Mouse (Mus musculus) testis, adult 2 months (tissue): ENCODE data around the gene Tpk1. TPM values are rescaled to one million over a fixed set of nuclear protein-coding genes. Genes with fewer than 3 reads are reported as not detected.

ENCODE experiments used
- H3K27ac ChIP-seq: fragments of 200-500 bp; 2 replicates; pipeline ENCODE4 v1.5.1; 2012; ENCODE audit warnings: low read depth, low read length; ENCODE audit not compliant: control insufficient read depth, insufficient read depth
- H3K27me3 ChIP-seq: fragments of 200-500 bp; 2 replicates; pipeline ENCODE4 v1.6.1; 2012; ENCODE audit warnings: mild to moderate bottlenecking, low read length, moderate library complexity; ENCODE audit not compliant: control insufficient read depth, insufficient read depth
- H3K36me3 ChIP-seq: fragments of 200-500 bp; 2 replicates; pipeline ENCODE4 v1.6.1; 2012; ENCODE audit warnings: mild to moderate bottlenecking, low read length; ENCODE audit not compliant: control insufficient read depth, insufficient read depth
- H3K4me1 ChIP-seq: fragments of 200-500 bp; 2 replicates; pipeline ENCODE4 v1.6.1; 2012; ENCODE audit warnings: low read length; ENCODE audit not compliant: control insufficient read depth, insufficient read depth
- H3K4me3 ChIP-seq: fragments of 200-500 bp; 2 replicates; pipeline ENCODE4 v1.5.1; 2012; ENCODE audit warnings: low read depth, mild to moderate bottlenecking, low read length, moderate library complexity, mixed read lengths; ENCODE audit not compliant: control insufficient read depth
- CTCF ChIP-seq: fragments of 200-500 bp; IDR thresholded peaks from 2 replicates; pipeline ENCODE4 v1.5.1; 2012; ENCODE audit warnings: low read depth, mild to moderate bottlenecking, inconsistent platforms, low read length, moderate library complexity; ENCODE audit not compliant: control insufficient read depth, insufficient read depth, insufficient replicate concordance
- POLR2A ChIP-seq: fragments of 200-500 bp; IDR thresholded peaks from 2 replicates; pipeline ENCODE4 v1.6.1; 2012; ENCODE audit warnings: low read depth, mild to moderate bottlenecking, inconsistent platforms, low read length, moderate library complexity; ENCODE audit not compliant: control insufficient read depth
- polyA plus RNA-seq: library from polyadenylated mRNA; depleted of rRNA; stranded (reverse); fragments of >200 nt; gene quantifications from 2 replicates; pipeline ENCODE4 v1.2.3, GENCODE M21; 2012; rRNA removed

The Tpk1 gene
- polyA plus RNA-seq: 1.7 and 2.3 TPM in 2 replicates

- Histone ChIP-seq H3K27ac (peak within 1 kb of the TSS; percentile 63), H3K4me3 (peak within 1 kb of the TSS; percentile 82), H3K36me3 (no peaks in the 10 kb centered on the region), H3K4me1 (peaks cover 5% of the 10 kb centered on the region; the same call in 1 of the 2 replicates), H3K27me3 (no peaks in the 10 kb centered on the region)
- TF ChIP-seq CTCF (no peak), POLR2A (peak; percentile 57)
Measured at GRCm38 (mm10) chr6:43665677-43666546, at the start of gene Tpk1. Gene Tpk1 (minus strand): TSS chr6:43666278.

DNA sequence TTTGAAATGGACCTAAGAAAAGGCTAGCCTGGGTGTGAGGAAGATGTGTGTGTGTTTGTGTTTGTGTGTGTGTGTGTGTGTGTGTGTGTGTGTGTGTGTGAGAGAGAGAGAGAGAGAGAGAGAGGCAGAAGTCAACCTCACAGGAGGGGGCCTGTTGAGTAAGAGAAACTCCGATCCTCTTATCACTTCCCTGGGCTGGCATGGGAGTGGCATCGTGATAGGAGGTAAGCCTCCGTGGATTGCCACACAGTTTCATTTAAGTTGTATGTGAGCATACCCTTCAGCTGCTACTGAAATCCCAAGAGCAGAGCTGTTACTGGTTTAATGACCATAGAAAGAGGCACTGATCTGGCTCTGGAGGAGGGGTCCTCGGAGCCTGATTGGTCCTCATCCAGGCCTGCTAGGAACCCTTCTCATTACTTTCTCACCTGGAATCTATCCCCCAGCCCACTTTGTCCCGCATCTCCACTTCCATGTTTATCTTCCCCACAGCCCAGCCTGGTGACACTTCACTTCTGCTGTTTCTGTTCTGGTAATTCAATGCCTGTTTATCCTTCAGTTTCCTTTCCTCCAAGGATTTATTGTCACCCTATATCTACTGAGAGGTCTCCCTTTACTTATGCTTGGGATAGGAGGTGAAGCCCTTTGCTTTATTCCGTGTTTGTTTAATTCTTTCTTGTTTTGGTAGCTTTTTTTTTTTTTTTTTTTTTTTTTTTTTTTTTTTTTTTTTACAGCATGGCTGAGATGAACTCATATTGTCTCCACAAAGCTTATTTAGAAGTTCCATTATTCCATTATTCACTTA lies 36.9 kb upstream of the Tpk1 start:
- H3K36me3 ChIP-seq: no peaks in the 10 kb centered on the region
- H3K4me1 ChIP-seq: no peaks in the 10 kb centered on the region
- no peak overlapping the region for H3K27ac ChIP-seq
- H3K27me3 ChIP-seq: no peaks in the 10 kb centered on the region
- no peak overlapping the region for H3K4me3 ChIP-seq
- TF ChIP-seq POLR2A (no peak), CTCF (no peak)

DNA sequence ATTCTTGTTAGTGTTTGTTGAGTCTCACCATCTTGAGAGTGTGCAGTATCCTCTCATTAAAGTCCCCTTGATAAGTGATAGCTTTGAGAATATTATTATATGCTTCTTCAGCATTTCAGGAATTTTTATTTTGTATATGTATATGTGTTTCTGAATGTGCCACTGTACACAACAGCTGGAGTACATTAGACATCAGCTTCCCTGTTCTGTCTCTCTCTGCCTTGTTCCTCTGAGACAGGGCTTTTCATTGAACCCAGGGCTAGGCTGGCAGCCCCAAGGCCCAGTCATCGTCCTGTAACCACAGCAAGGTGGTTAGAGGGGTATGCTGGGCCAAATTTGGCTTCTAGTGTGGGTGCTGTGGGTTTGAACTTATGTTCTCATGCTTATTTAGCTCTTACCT lies 25.8 kb upstream of the Tpk1 start:
- no peaks in the 10 kb centered on the region for H3K27me3 ChIP-seq
- H3K4me1 ChIP-seq: no peaks in the 10 kb centered on the region
- TF ChIP-seq CTCF: no peak
- TF ChIP-seq POLR2A: no peak
- no peak overlapping the region for H3K4me3 ChIP-seq
- no peak overlapping the region for H3K27ac ChIP-seq
- H3K36me3 ChIP-seq: no peaks in the 10 kb centered on the region

GRCm38 (mm10) chr6:43685985-43686384 lies 19.9 kb upstream of the Tpk1 start:
- H3K4me1 ChIP-seq: no peaks in the 10 kb centered on the region
- H3K27me3 ChIP-seq: no peaks in the 10 kb centered on the region
- H3K27ac ChIP-seq: no peak overlapping the region
- H3K36me3 ChIP-seq: no peaks in the 10 kb centered on the region
- no peak for TF ChIP-seq CTCF
- no peak for TF ChIP-seq POLR2A
- no peak overlapping the region for H3K4me3 ChIP-seq

GRCm38 (mm10) chr6:43682535-43682934 lies 16.5 kb upstream of the Tpk1 start:
- no peak overlapping the region for H3K4me3 ChIP-seq

GRCm38 (mm10) chr6:43678689-43679212 lies 12.7 kb upstream of the Tpk1 start:
- no peak overlapping the region for H3K4me3 ChIP-seq
- H3K4me1 ChIP-seq: no peaks in the 10 kb centered on the region
- H3K27ac ChIP-seq: no peak overlapping the region
- no peak for TF ChIP-seq CTCF
- TF ChIP-seq POLR2A: no peak
- no peaks in the 10 kb centered on the region for H3K36me3 ChIP-seq
- H3K27me3 ChIP-seq: no peaks in the 10 kb centered on the region

More at GRCm38 (mm10) chr6:43682535-43682934, 16.5 kb upstream of the Tpk1 start:
- H3K36me3 ChIP-seq: no peaks in the 10 kb centered on the region
- no peaks in the 10 kb centered on the region for H3K4me1 ChIP-seq
- no peak for TF ChIP-seq CTCF
- no peak for TF ChIP-seq POLR2A
- H3K27me3 ChIP-seq: no peaks in the 10 kb centered on the region
- H3K27ac ChIP-seq: no peak overlapping the region

DNA sequence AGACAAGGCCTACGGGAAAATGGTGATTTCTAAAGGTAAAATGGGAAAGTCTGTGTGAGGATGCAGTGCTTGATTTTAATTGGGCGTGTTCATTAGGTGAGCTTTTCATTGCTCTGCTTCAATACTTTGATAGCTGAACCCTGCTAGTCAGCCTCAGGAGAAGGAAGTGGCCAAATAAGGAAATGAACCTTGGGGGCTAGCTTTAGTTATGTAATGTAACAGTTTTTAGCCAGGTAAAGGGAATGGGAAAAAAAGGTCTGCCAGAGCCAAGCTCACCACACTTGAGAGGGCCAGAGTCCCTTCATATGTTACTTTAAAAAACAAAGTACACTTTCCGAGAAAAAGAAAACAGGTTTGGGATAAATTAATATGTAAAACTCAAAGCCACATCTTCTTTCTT lies 11.5 kb upstream of the Tpk1 start:
- Histone ChIP-seq H3K4me1 (no peaks in the 10 kb centered on the region), H3K27me3 (no peaks in the 10 kb centered on the region)
- no peak for TF ChIP-seq CTCF
- TF ChIP-seq POLR2A: no peak

More for the DNA sequence above, 11.5 kb upstream of the Tpk1 start:
- Histone ChIP-seq H3K36me3 (no peaks in the 10 kb centered on the region), H3K27ac (no peak overlapping the region), H3K4me3 (no peak overlapping the region)
